Mouse (Mus musculus): Measurements from ENCODE around the gene Barhl1.
A peak's percentile ranks its signal among the peaks of the same experiment; 100 is the strongest.

Gene Barhl1

DNA sequence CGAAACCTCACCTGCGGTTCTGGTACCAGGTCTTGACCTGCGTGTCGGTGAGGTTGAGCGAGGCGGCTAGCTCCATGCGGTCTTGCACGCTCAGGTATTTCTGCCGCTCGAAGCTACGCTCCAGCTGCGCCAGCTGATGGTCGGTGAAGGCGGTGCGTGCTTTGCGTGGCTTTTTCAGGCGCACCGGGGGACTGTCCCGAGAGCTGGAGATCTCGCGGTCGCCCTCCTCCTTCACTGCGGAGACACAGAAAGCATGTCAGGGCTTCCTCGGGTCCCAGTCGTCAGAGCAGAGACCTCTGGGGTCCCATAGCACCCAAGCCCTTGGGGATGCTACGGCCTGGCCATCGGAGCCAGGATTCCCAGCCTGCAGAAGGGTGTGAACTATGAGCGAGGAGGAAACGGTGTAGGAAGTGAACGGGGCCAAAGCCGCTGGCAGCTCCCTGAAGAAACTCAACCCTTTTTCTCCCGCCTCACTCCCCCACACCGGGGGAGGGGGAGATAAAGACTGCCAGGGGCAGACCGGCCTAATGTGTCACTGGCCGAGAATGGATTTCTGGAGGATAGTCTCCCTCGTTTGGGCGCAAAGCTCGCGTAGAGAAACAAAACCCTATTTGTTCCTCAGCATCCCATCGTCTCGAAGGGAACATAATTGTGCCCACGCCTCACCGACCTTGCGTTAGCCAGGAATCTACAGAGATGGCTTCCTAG, 5.0 kb downstream of the Barhl1 start:
- DNase-seq (ENCODE audit: low spot score): no peak

DNA sequence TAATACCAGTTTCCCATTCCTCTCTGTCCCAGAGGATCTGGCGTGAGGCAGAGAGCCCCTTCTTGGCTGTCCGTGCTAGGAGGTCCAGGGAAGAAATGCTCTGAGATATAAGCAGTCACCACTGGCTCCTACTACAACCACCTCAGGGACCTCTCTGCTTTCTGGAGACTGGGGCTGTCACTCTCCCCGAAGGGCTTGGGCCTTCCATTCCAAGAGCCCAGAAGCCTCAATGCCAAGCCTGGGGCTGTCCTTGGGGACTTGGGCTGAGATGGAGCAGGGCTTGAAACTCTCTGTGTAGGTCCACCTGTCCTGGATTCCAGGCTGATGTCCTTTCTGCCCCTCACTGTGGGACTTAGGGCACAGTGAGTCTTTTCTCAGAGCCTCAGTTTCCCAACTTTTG, 5.6 kb downstream of the Barhl1 start:
- DNase-seq (ENCODE audit: low spot score): no peak

DNA sequence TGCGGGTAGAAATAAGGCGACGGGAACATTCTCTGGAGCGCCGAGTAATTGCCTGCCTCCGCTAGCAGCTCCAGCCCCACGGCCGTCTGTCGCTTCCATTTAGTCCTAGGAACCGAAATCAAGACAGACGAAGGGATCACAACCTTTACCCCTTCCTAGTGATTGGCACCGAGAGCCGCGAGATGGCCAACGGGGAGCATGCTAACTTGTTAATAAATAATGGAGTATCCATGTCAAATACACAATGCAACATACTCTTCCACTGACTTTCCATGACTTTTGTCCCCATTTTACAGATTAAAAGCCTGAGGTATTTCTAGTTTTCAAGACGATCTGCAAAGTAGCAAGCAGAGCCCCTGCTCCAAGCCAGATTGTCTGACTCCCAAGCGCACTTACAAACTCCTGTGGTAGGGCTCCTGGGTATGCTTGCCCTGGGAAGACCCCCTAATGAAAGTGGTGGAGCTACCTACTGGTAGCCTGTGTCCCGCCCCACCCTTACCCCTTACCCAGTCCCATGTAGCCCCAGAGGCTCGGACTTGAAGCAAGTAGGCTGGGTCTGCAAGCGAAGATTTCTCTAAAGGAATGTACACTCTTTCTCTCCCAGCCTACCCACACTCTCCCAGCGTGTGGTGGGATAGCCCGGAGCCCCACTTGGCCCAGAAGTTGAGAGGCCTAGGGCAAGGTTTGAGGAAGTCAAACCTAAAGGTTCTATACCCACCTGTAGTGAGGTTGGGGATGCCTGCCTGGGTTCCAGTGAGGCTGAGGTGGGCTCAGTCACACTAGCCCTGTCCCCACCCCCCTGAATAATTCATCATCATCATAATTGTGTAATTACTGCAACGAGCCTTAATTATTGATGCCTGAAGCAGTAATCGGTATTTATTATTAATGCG, 6.4 kb downstream of the Barhl1 start:
- no peak for DNase-seq (ENCODE audit: low spot score)

DNA sequence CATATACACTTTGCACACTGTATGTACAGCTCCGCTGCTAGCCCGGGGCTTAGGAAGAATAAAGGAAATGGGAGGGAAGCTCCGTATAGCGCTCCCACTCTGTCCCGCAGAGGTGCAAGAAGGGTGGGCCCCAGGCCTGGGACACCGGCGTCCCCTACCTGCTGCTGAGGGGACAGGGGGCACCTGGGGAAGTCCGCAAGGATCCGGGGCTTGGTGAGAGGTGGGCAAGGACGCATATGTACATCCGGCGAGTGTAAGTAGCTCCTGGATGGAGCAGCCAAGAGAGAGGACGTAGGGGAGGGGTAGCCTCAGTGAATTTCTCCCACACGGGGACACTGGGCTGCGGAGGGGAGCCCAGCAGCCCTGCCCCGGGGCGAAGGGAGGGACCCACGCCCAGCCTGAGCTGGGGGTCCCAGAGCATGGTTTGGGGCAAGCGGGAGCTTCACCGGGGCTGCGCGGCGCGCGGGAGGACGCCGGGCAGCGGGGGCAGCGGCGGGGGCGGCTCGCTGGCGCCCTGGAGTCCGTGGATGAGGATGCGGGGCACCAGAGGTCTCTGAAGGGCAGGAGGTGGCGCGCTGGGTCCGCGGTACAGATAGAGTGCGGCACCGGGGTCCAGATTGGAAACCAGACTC, 7.2 kb downstream of the Barhl1 start:
- DNase-seq (ENCODE audit: low spot score): no peak

DNA sequence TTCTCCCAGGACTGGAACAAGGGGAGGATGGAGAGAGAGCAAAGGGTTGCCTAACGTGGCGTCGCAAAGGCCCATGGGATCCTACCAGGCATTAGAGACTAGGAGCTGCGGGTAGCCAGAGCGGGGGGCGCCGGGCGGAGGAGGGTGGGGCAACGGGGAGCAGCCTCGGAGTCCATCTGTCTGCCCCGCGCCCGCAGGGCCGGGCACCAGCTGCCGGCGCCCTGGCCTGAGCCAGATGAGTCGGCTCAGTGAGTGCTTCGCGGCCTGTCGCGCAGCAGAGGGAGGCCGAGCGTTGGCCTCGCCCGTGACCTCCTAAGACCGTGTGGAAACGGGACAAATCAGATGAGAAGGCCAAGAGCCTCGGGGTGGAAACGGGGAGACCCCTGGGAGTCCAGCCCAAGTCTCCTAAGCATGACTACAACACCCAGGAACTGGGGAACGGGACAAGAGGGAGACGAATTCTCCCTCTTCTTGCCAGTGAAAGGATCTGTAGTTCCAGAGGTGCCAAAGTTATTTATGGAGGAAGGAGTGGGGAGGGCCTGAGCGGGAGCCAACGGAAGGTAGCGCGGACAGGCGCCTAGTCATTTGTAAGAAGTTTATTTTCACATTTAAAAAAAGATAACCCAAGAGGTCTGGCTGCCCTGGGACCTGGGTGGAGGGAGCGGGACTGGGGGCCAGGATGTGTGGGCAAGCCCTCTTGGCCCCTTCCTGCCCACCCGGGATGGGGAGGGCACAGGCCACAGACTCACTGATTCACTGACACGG, 7.9 kb downstream of the Barhl1 start:
- DNase-seq (ENCODE audit: low spot score): no peak

DNA sequence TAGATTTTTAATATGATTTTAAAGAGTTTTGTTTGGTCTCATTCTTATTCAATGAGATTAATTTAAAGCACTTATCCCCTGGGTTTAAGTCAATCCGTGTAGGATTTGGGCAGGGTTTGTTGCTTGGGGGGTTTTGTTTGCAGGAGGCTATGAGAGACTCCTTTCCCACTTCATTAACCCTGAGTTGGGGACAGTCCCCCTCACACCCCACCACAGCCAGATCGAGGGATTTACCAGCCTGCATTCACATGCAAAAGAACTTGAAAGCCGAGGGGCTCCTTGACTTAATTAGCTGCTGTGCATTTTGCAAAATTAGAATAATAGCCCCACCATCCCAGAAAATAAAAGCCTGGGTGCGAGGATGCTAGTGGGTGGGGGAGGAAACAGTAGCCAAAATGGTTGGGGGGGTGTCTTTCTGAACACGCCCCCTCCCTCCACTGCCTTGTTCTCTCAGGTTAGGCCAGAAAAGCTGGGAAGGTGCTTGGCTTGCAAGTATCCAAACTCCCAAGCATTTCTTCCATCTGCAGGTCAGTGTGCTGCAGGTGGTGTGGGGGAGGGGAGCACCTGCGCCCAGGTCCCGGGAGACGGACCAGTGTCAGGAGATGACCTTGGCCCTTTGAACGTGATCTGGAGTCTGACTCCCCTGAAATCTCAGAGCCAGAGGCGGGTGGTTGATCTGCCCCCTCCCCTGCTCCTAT, 8.6 kb downstream of the Barhl1 start:
- DNase-seq (ENCODE audit: low spot score): no peak

DNA sequence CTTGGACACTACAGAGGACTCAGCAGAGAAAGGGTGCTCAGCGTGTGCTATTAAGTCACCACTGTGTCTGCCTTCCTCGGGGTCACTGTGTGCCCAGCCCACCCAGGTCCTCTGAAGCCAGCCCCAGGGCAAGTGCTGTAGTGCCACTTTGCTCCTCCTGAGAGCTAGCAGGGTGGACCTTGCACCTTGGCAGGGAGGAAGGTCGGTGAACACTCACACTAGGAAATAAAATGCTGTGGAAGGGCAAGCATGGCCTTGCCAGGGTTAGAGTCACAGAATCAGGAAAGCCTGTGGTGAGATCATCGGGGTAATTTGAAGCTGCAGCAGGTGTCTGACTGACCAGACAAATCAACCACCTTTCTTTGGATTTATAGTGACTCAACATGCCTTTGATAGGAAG, 10.9 kb downstream of the Barhl1 start:
- no peak for DNase-seq (ENCODE audit: low spot score)

DNA sequence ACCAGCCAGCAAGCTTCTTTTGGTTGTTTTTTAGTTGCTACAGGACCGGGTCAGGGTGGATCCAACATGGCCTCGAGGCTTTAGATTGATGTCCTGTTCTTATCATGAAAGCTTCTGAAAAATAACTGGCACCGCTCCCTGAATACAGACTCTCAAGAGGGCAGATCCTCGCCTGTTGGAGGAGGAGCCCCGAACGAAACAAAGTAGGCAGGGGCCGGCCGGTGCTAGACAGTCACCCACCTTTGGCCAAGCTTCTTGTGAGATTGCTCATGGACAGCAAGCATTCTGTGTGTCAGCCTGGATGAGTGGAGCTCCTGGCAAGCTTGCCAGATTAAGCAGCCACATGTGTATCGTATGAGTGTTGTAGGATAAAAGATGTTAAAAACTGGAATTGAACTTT, 11.7 kb downstream of the Barhl1 start:
- DNase-seq (ENCODE audit: low spot score): no peak

DNA sequence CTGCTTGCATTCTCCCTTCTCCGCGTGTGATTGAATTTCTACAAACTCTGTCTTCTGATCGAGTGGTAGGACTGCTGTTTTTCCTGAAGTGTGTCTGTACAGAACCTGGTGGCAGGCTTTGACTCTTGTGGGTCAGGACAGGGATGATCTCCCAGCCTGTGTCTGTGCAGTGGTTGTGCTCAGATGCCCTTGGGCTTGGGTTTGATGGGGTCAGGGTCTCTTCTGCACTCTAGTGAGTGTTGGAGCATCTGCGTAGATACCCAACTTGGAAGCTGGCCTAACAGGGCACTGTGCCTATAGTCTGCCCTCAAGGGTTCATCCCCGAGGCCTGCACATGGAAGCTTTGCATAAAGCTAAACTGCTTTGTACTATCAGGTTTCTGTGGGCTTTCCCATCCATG, 12.6 kb downstream of the Barhl1 start:
- DNase-seq (ENCODE audit: low spot score): no peak

DNA sequence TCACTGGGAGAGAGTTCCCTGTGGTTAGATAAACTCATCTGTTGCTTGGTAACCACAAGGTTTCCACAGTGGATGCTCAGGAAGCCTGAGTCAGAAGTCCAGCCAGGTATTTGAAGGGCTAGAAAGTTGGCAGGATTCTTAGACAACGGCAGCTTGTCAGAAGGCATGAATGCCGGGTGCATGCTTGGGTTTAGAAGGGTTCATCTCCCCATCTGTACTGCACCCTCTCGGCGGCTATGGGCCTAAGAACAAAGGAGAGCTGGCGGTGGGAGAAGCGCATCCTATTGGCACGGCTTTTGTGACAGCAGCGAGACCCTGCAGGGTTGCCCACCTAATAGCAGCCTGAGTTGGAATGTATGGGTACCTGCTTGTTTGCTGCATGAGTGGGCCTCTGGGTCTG, 14.2 kb downstream of the Barhl1 start:
- DNase-seq (ENCODE audit: low spot score): no peak

DNA sequence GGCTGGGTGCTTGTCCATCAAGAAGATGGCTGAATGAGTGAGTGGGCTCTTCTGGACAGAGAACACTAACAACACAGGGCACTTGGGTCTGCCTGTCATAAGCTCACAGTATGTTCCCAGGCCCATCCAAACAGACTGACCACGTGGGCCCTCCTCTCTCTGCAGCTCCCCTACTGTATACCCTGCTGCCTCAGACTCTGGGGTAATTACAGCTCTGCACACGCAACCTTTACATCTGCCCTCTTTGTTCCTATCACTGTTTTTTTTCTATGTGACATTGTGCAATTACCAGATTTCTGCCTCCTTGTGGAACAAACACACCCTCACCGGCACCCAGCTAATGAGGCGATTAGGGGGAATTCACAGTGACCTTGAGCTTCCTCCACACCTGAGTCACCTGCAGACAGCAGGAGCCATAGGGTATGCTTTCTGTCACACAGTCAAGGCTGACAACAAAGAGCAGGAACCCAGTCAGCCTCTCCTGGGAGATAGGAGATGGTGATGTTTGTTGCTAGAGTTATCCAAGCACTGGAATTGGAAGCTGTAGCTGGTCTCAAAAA, 19.0 kb downstream of the Barhl1 start:
- no peak for DNase-seq (ENCODE audit: low spot score)

DNA sequence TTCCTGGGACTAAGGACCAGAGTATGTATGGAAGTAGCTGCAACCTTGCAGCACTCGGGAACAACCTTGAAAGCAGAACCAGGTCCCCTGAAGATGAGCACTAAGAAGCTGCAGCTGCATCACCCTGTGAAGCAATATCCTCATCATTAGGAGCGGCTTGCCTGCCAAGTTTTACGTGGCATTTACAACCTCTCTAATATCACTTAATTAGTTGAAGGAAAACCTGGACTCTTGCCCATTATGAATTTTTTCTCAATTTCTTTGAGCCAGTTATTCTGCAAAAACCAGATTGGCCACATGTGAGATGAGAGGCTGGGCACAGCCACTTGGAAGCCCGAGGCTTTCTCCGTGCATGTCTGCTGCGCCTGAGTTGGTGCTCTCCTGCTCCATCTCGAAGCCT, 20.6 kb downstream of the Barhl1 start:
- DNase-seq (ENCODE audit: low spot score): no peak

DNA sequence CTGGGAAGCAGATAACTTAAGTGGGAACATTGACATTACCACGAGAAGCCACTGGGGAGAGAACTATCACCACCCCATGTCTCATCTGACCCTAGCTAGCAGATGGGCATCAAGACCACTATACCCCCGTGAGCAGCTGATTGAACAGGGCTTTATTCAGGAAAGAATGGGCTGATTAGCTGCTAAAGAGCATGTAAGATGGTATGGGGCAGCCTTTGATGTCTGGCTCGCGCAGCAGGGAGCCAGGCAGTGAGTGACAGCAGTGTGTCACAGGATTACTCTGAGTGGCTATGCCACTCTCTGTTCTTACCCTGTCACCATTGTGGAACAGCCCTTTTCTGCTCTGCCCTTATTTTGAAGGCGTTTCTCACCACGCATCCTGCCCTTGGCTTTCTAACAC, 22.9 kb downstream of the Barhl1 start:
- DNase-seq (ENCODE audit: low spot score): no peak

DNA sequence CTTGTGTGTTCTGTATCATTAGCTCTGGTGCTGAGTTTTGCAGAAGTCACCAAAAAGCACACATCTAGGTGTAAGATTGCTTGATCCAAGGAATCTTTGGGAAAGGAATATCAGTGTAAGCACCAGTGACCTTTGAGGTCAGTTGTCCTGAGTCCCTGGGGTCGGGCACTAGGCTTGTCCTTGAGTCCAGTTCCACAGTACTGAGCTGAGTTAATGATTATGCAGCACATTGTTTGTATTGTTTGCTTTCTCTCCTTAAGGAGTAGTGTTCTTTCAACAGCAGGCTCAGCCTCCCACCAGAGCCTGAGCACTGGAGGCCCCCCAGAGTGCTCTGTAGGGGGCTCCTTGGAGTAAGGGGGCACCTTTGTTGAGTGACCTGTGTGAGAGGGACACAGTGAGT, 23.7 kb downstream of the Barhl1 start:
- DNase-seq (ENCODE audit: low spot score): no peak

DNA sequence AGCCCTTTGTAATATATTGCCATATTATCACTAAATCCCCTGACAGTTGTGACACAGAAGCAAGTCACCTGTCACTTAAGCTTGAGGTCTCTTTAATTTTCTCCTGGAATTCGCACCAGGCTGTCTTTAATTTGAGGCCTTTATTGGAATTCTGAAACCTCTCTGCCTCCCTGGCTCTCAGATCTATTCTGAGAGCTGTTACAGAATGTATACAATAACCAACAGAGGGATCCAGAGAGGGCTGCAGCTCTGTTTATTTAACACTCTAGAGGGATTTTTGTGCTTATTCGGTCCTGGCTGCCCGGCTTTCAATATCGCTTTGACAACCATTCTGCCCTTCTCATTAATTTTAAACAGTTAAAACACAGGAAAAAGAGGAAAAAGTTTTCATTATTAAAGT, 31.6 kb downstream of the Barhl1 start:
- DNase-seq (ENCODE audit: low spot score): no peak

DNA sequence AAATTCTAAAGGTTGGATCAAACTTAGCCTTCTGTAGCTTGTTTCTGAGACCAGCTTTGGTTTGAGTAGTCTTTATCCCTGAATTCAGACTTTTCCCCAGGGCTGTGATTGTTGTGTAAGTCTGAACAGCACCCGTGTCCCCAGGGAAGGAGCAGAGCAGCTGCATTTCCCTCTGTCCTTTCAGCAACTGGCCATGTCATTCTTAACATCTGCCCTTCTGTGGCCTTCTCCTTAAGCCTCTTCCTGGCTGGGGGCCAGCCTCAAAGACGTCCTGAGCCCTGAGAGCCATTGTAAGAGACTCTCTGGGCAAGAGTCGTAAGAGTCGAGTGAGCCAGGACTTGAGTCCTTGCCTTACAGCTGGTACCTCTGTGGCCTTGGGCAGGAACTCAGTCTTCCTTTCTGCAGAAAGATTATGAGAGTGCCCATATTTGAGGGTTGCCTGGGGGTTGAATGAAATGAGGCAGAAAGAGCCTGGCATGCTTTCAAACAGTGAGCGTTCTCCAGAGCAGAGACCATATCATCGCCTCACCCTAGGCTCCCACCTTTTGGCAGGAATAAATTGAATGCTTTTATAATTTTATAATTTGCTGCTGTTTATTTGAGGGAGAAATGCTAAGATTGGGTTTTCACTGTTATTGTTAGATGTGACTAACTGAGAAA, 33.5 kb downstream of the Barhl1 start:
- DNase-seq (ENCODE audit: low spot score): peak; percentile 62

DNA sequence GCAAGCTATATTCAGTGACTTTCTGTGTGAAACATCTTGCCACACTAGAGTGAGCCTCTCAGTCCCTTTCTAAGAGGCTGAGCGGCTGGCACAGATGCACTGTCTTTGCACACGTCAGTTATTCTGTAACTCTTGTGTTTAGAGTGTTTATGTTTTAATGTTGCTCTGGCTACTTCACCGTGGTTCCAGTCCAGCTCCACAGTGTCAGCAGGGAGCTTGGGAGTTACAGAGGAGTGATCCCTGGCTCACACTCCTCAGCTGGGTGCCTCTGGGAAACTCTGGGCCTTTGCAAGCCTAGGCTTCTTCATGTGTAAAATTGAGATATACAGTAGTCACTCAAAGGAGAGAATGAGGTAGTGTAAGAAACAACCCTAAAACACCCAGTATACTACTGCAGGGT, 34.4 kb downstream of the Barhl1 start:
- DNase-seq (ENCODE audit: low spot score): no peak

DNA sequence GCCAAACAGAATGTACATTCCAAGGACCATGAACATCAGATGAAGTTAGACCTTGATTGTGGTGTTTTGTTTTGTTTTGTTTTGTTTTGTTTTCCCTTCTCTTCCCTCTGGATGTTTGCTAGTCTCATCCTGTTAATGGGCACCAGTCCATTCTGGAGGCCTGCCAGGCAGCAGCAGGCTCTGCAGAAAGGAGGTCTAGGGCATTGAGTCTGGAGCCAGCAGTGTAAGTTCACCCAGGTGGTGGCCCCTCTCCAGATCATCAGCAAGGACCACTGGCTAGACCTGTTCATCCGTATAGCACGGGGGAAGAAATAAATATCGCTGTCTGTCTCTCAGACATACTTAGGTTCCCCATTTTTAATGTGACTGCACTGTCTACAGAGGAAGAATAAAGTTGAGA, 35.2 kb downstream of the Barhl1 start:
- DNase-seq (ENCODE audit: low spot score): peak; percentile 50

DNA sequence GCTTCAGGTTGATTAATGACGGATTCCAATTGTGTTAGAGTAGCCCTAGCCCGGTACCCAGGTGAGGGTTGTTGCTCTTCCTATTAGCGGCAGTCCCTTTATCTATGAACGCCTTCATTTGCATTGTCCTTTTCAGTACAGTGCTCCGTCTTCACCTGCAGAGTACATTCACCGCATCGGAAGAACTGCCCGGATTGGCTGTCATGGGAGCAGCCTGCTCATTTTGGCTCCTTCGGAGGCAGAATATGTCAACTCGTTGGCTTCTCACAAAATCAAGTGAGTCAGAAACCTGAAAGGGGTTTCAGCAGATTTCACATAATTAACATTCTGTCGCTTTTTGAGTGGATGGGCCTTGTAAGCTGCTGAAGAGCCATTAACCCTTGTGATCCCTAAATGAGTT, 40.9 kb downstream of the Barhl1 start:
- no peak for DNase-seq (ENCODE audit: low spot score)

DNA sequence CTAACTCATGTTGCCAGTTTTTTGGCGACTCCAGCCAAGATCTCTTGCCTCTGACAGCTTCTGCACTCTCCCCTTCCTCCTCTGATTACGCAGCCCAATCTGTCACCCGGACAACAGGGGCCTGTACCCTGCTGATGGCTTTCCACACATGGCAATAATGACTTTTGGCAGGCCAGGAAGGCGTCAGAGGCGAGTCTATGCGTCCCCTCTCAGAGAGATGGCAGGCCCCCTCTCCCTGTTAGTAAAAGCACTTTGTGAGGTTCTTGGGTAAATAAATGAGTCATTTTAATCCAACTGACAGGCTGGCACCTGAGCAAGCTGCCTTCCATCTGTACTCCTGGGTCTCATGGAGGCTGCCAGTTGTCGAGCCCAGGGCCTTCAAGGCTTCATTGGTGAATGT, 49.0 kb downstream of the Barhl1 start:
- no peak for DNase-seq (ENCODE audit: low spot score)

DNA sequence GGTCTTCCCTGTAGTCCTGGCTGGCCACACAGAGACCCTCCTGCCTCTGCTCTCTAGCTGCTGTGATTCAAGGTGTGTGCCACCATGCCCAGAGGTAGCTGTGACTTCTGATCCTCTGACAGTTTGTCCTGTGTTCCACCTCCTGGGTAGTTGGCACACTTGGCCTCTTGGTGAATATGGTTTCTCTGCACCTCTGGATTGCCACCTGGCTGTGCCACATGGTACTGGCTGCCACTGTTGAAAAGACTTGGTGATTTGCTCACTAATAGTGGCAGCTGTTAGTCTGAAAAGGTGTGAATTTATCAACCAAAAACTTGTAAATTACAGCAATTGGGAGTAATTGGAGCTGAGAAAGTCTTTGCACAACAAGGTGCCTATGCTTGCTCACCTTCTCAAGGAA, 52.6 kb downstream of the Barhl1 start:
- DNase-seq (ENCODE audit: low spot score): no peak

All from adipocyte (in vitro differentiated cells).